In genomic region chr13:24625071-24625470, GRCm38 (mm10) we compare ENCODE assay signal across 22 mouse cellular contexts. TPM values are rescaled to one million over a fixed set of nuclear protein-coding genes. Genes with fewer than 3 reads are reported as not detected.
DNase-seq lines count a peak whose midpoint lies in the region; ATAC-seq lines count a peak whose summit lies in the region.
"Had no signal": no experiment of that assay in that cellular context is flagged by ENCODE, and none has a peak within 500 bp of the region (broad histone marks: within the 10 kb centered on the region; RNA-seq: fewer than 3 reads in every experiment).

No protein-coding gene starts in this region.

- H3K27me3 ChIP-seq in forebrain, embryonic 12.5 days: no peaks in the 10 kb centered on the region
- H3K27me3 ChIP-seq in forebrain, embryonic 13.5 days: no peaks in the 10 kb centered on the region
- H3K27me3 ChIP-seq in midbrain, embryonic 12.5 days: no peaks in the 10 kb centered on the region
- no peaks in the 10 kb centered on the region for H3K27me3 ChIP-seq in neural tube, embryonic 15.5 days (replicated peaks)
- H3K27me3 ChIP-seq: embryonic facial prominence, embryonic 15.5 days; heart, embryonic 13.5 days; megakaryocyte, embryonic 14.5 days had no signal

- 0 out of 2 replicates have a peak, but pooled peaks have one; percentile 15 for ATAC-seq in forebrain, embryonic 12.5 days (ENCODE audit: low FRiP score)
- ATAC-seq in forebrain, embryonic 13.5 days: no peak
- peak; percentile 24; the same call in 1 of the 2 replicates for ATAC-seq in midbrain, embryonic 12.5 days (ENCODE audit: low FRiP score, low read depth)
- ATAC-seq in neural tube, embryonic 15.5 days (ENCODE audit: low FRiP score): no peak

- peak; percentile 1 for DNase-seq in thymus, postnatal 4 days
- DNase-seq in thymus, postnatal 36 days: no peak
- DNase-seq in kidney, adult 8-10 months: no peak
- DNase-seq in spleen, postnatal 14 days (ENCODE audit: low spot score in 2 of 2): no peak
- DNase-seq: adrenal gland, adult 8-10 months; cerebellum, adult 18-20 months; cerebellum, postnatal 25 days; heart, adult 11 months; kidney, adult 9 months; kidney, postnatal 25 days; liver; lung, postnatal 14 days; right cerebral cortex, postnatal 14 days; spleen, adult 18-20 months; thymus, adult 18-20 months had no signal

- H3K9me3 ChIP-seq in forebrain, embryonic 12.5 days: no peaks in the 10 kb centered on the region
- H3K9me3 ChIP-seq in forebrain, embryonic 13.5 days (replicated peaks): no peaks in the 10 kb centered on the region
- no peaks in the 10 kb centered on the region for H3K9me3 ChIP-seq in midbrain, embryonic 12.5 days
- no peaks in the 10 kb centered on the region for H3K9me3 ChIP-seq in neural tube, embryonic 15.5 days (replicated peaks)
- H3K9me3 ChIP-seq: embryonic facial prominence, embryonic 15.5 days; heart, embryonic 13.5 days; megakaryocyte, embryonic 14.5 days had no signal

- H3K9ac ChIP-seq in forebrain, embryonic 12.5 days: no peak overlapping the region
- no peak overlapping the region for H3K9ac ChIP-seq in forebrain, embryonic 13.5 days
- no peak overlapping the region for H3K9ac ChIP-seq in midbrain, embryonic 12.5 days (replicated peaks)
- H3K9ac ChIP-seq in neural tube, embryonic 15.5 days (replicated peaks): no peak overlapping the region
- H3K9ac ChIP-seq: embryonic facial prominence, embryonic 15.5 days; heart, embryonic 13.5 days had no signal

- WGBS in forebrain, embryonic 12.5 days: 56% methylated on average over 5 of the region's 5 CpGs
- 26% methylated on average over 5 of the region's 5 CpGs for WGBS in forebrain, embryonic 13.5 days
- WGBS in midbrain, embryonic 12.5 days: 21% methylated on average over 5 of the region's 5 CpGs
- 24% methylated on average over 5 of the region's 5 CpGs for WGBS in neural tube, embryonic 15.5 days

- no peaks in the 10 kb centered on the region for H3K36me3 ChIP-seq in forebrain, embryonic 12.5 days (replicated peaks)
- H3K36me3 ChIP-seq in forebrain, embryonic 13.5 days (ENCODE audit: poor library complexity, severe bottlenecking): no peaks in the 10 kb centered on the region
- no peaks in the 10 kb centered on the region for H3K36me3 ChIP-seq in midbrain, embryonic 12.5 days
- H3K36me3 ChIP-seq in neural tube, embryonic 15.5 days: no peaks in the 10 kb centered on the region
- H3K36me3 ChIP-seq: embryonic facial prominence, embryonic 15.5 days; heart, embryonic 13.5 days had no signal

- H3K4me3 ChIP-seq in forebrain, embryonic 12.5 days (replicated peaks): no peak overlapping the region
- H3K4me3 ChIP-seq in forebrain, embryonic 13.5 days: no peak overlapping the region
- H3K4me3 ChIP-seq in midbrain, embryonic 12.5 days: no peak overlapping the region
- H3K4me3 ChIP-seq in neural tube, embryonic 15.5 days (replicated peaks): no peak overlapping the region
- H3K4me3 ChIP-seq: embryonic facial prominence, embryonic 15.5 days; heart, embryonic 13.5 days; megakaryocyte, embryonic 14.5 days had no signal

- 0 out of 2 replicates have a peak overlapping the region, but pooled peaks have one; percentile 42 for H3K27ac ChIP-seq in forebrain, embryonic 12.5 days
- H3K27ac ChIP-seq in forebrain, embryonic 13.5 days: no peak overlapping the region; the same call in 1 of the 2 replicates
- H3K27ac ChIP-seq in midbrain, embryonic 12.5 days (replicated peaks): peak overlapping the region; percentile 20; the same call in 1 of the 2 replicates
- H3K27ac ChIP-seq in neural tube, embryonic 15.5 days (replicated peaks): peak overlapping the region; percentile 37; the same call in 1 of the 2 replicates
- H3K27ac ChIP-seq: embryonic facial prominence, embryonic 15.5 days; heart, embryonic 13.5 days had no signal

- no peak overlapping the region for H3K4me2 ChIP-seq in forebrain, embryonic 12.5 days
- H3K4me2 ChIP-seq in forebrain, embryonic 13.5 days: no peak overlapping the region
- H3K4me2 ChIP-seq in midbrain, embryonic 12.5 days (replicated peaks): no peak overlapping the region
- H3K4me2 ChIP-seq in neural tube, embryonic 15.5 days: no peak overlapping the region
- H3K4me2 ChIP-seq: embryonic facial prominence, embryonic 15.5 days; heart, embryonic 13.5 days had no signal

- peaks cover 25% of the 10 kb centered on the region for H3K4me1 ChIP-seq in forebrain, embryonic 12.5 days
- peaks cover 21% of the 10 kb centered on the region for H3K4me1 ChIP-seq in forebrain, embryonic 13.5 days
- peaks cover 24% of the 10 kb centered on the region for H3K4me1 ChIP-seq in midbrain, embryonic 12.5 days
- peaks cover 34% of the 10 kb centered on the region for H3K4me1 ChIP-seq in neural tube, embryonic 15.5 days

RNA-seq across cellular contexts. Expression of gene Ripor2, which starts 43.1 kb away (rescaled TPM):
- 16.6 and 17.8 TPM in 2 replicates for polyA plus RNA-seq in forebrain, embryonic 12.5 days (2016; fragmentation: Nextera tagmentation; extraction: Ambion mirVana)
- polyA plus RNA-seq in forebrain, embryonic 13.5 days (2015; fragmentation: Nextera tagmentation; extraction: Ambion mirVana): 15.8 and 20.0 TPM in 2 replicates
- polyA plus RNA-seq in midbrain, embryonic 12.5 days (2016; fragmentation: Nextera tagmentation; extraction: Ambion mirVana): 19.8 and 21.9 TPM in 2 replicates
- polyA plus RNA-seq in neural tube, embryonic 15.5 days (2015; fragmentation: Nextera tagmentation; extraction: Ambion mirVana): 21.3 and 24.0 TPM in 2 replicates

Comparison
In these comparisons a context has a peak if more than half of its experiments do, and no peak if none do; other contexts are left out.
1. ATAC-seq: peak in forebrain, embryonic 12.5 days (single experiment) and midbrain, embryonic 12.5 days (single experiment); none in forebrain, embryonic 13.5 days (single experiment) and neural tube, embryonic 15.5 days (single experiment).